Comparison of ENCODE assay signal across 11 mouse cellular contexts in the genomic region with DNA sequence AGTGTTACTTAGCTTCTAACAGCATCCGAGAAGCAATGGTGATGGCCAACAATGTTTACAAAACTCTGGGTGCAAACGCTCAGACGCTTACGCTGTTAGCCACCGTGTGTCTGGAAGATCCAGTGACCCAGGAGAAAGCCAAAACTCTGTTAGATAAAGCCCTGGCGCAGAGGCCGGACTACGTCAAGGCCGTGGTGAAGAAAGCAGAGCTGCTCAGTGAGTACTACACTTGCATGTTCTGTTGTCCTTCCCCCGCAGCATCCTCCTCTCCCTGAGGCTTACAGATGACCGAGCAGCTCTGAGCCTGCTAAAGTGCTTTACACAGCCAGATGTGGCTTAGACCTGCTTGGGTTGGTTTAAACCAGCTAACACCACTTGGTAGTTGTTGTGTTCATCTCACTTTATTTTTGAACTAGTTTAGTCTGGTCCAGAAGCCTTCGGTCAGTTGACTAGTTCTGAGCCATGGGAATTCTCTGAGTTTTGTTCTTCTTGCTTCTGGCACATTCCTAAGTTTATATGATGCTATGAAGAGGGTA. TPM values are rescaled to one million over a fixed set of nuclear protein-coding genes. Genes with fewer than 3 reads are reported as not detected.
DNase-seq lines count a peak whose midpoint lies in the region; ATAC-seq lines count a peak whose summit lies in the region.
"Had no signal": no experiment of that assay in that cellular context is flagged by ENCODE, and none has a peak within 500 bp of the region (broad histone marks: within the 10 kb centered on the region; RNA-seq: fewer than 3 reads in every experiment).

No protein-coding gene starts in this region.

- no peak for ATAC-seq in kidney, embryonic 15.5 days (replicated peaks; ENCODE audit: low FRiP score)
- ATAC-seq in limb, embryonic 15.5 days (ENCODE audit: insufficient number of reproducible peaks, low FRiP score, low TSS enrichment, low read depth): no peak
- ATAC-seq in hindbrain, embryonic 12.5 days (ENCODE audit: low FRiP score): no peak
- ATAC-seq: activated CD4-positive, CD25-positive, alpha-beta regulatory T cell, adult 4 months; hindbrain, postnatal 0 days had no signal

- H3K9ac ChIP-seq in kidney, embryonic 15.5 days: no peak overlapping the region
- H3K9ac ChIP-seq in limb, embryonic 15.5 days: no peak overlapping the region
- no peak overlapping the region for H3K9ac ChIP-seq in hindbrain, embryonic 12.5 days

- WGBS in kidney, embryonic 15.5 days: 91% methylated on average over 12 of the region's 12 CpGs
- 91% methylated on average over 12 of the region's 12 CpGs for WGBS in limb, embryonic 15.5 days
- whole genome bisulfite sequencing in hindbrain, embryonic 12.5 days: 95% methylated on average over 12 of the region's 12 CpGs

- H3K9me3 ChIP-seq in kidney, embryonic 15.5 days (replicated peaks): no peaks in the 10 kb centered on the region
- H3K9me3 ChIP-seq in limb, embryonic 15.5 days: no peaks in the 10 kb centered on the region
- no peaks in the 10 kb centered on the region for H3K9me3 ChIP-seq in hindbrain, embryonic 12.5 days (replicated peaks)

- H3K4me1 ChIP-seq in kidney, embryonic 15.5 days: peaks cover 7% of the 10 kb centered on the region; the same call in 1 of the 2 replicates
- no peaks in the 10 kb centered on the region for H3K4me1 ChIP-seq in brown adipose tissue, adult 24 weeks (ENCODE audit: control insufficient read depth, insufficient read depth, insufficient read length, low read length)
- H3K4me1 ChIP-seq in limb, embryonic 15.5 days: no peaks in the 10 kb centered on the region
- no peaks in the 10 kb centered on the region for H3K4me1 ChIP-seq in hindbrain, embryonic 12.5 days

- DNase-seq in kidney, adult 11 months: no peak
- peak; percentile 36 for DNase-seq in R1 (ENCODE audit: low read depth, low spot score)
- no peak for DNase-seq in frontal cortex, adult 2 months (ENCODE audit: extremely low spot score in 1 of 2, low spot score in 1 of 2)
- DNase-seq: gastrocnemius, postnatal 25 days; liver had no signal

- no peaks in the 10 kb centered on the region for H3K27me3 ChIP-seq in kidney, embryonic 15.5 days
- H3K27me3 ChIP-seq in limb, embryonic 15.5 days: no peaks in the 10 kb centered on the region
- no peaks in the 10 kb centered on the region for H3K27me3 ChIP-seq in hindbrain, embryonic 12.5 days

- no peak overlapping the region for H3K4me3 ChIP-seq in kidney, embryonic 15.5 days (replicated peaks)
- no peak overlapping the region for H3K4me3 ChIP-seq in brown adipose tissue, adult 24 weeks (ENCODE audit: insufficient read depth, low read depth, low read length)
- no peak overlapping the region for H3K4me3 ChIP-seq in limb, embryonic 15.5 days
- H3K4me3 ChIP-seq in hindbrain, embryonic 12.5 days: no peak overlapping the region

- peaks cover 100% of the 10 kb centered on the region for H3K36me3 ChIP-seq in kidney, embryonic 15.5 days
- peaks cover 97% of the 10 kb centered on the region for H3K36me3 ChIP-seq in limb, embryonic 15.5 days
- H3K36me3 ChIP-seq in hindbrain, embryonic 12.5 days: peaks cover 97% of the 10 kb centered on the region

- peak overlapping the region; percentile 74 for H3K27ac ChIP-seq in kidney, embryonic 15.5 days
- H3K27ac ChIP-seq in brown adipose tissue, adult 24 weeks (replicated peaks; ENCODE audit: low read depth, low read length): peak overlapping the region; percentile 7
- H3K27ac ChIP-seq in limb, embryonic 15.5 days: 0 out of 2 replicates have a peak overlapping the region, but pooled peaks have one; percentile 33
- H3K27ac ChIP-seq in hindbrain, embryonic 12.5 days: no peak overlapping the region
- H3K27ac ChIP-seq: hindbrain, postnatal 0 days had no signal

- no peak overlapping the region for H3K4me2 ChIP-seq in kidney, embryonic 15.5 days
- no peak overlapping the region for H3K4me2 ChIP-seq in limb, embryonic 15.5 days
- H3K4me2 ChIP-seq in hindbrain, embryonic 12.5 days (replicated peaks): no peak overlapping the region

RNA-seq across cellular contexts. Expression of gene Anapc7, which starts 18.7 kb away (rescaled TPM):
- 44.4 and 46.9 TPM in 2 replicates for polyA plus RNA-seq in kidney, embryonic 15.5 days (2015; fragmentation: Nextera tagmentation; extraction: Ambion mirVana)
- 16.6 and 17.5 TPM in 2 replicates for polyA plus RNA-seq in brown adipose tissue, adult 24 weeks (2012; ENCODE audit: insufficient read depth, insufficient read length, missing spikeins)
- 40.2 and 43.0 TPM in 2 replicates for polyA plus RNA-seq in limb, embryonic 15.5 days (2015; fragmentation: Nextera tagmentation; extraction: Ambion mirVana)
- 48.2 and 51.4 TPM in 2 replicates for polyA plus RNA-seq in hindbrain, embryonic 12.5 days (2016; fragmentation: Nextera tagmentation; extraction: Ambion mirVana)
- 33.3 and 40.7 TPM in 2 replicates for polyA plus RNA-seq in frontal cortex, adult 2 months (2012; rRNA removed)

RNA-seq across cellular contexts. Expression of gene Arpc3, which starts 48.5 kb away (rescaled TPM):
- 131 and 169 TPM in 2 replicates for polyA plus RNA-seq in kidney, embryonic 15.5 days (2015; fragmentation: Nextera tagmentation; extraction: Ambion mirVana)
- polyA plus RNA-seq in brown adipose tissue, adult 24 weeks (2012; ENCODE audit: insufficient read depth, insufficient read length, missing spikeins): 158 and 247 TPM in 2 replicates
- polyA plus RNA-seq in limb, embryonic 15.5 days (2015; fragmentation: Nextera tagmentation; extraction: Ambion mirVana): 141 and 177 TPM in 2 replicates
- 115 and 134 TPM in 2 replicates for polyA plus RNA-seq in hindbrain, embryonic 12.5 days (2016; fragmentation: Nextera tagmentation; extraction: Ambion mirVana)
- 257 and 268 TPM in 2 replicates for polyA plus RNA-seq in frontal cortex, adult 2 months (2012; rRNA removed)
